Mouse (Mus musculus): ENCODE data around the gene Capn11.
"Not testable (repeated sequence)": the region's sequence is repeated elsewhere in the genome, so short reads cannot be mapped to it uniquely, and the experiment has no call there.

Capn11 gene

DNA sequence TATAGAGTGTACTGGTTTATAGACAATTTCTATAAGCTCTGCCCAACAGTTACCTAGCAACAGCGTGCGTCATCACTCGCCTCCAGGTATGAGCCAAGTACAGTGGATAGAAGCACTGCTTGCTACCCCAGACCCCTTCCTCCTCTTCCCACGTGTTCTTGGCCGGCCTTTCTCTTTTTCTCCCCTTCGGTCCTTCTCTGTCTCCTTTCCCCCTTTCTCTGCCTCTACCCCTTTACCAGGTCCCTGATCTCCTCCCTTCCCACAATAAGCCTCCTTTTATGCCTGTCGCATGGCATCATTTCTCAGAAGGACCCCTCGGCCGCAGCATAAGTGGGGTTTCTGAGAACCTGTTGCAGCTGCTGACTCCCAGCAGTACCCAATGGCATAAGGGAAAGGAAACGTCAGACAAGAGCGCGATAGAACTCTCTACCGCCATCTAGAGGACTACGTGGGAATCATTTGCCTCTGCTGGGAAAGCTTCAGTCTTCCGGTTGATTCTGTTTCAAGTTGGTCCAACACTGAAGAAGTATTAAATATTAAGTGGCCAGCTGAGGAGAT, 32.5 kb downstream of the Capn11 start:
- peak; percentile 65 for DNase-seq

DNA sequence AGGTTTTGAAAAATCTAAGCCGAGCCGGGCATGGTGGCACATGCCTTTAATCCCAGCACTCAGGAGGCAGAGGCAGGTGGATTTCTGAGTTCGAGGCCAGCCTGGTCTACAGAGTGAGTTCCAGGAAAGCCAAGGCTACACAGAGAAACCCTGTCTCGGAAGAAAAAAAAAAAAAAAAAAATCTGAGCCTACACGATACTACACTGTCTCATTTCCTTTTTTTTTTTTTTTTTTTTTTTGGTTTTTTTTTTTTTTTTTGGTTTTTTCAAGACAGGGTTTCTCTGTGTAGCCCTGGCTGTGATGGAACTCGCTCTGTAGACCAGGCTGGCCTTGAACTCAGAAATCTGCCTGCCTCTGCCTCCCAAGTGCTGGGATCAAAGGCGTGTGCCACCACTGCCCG, 35.7 kb downstream of the Capn11 start:
- DNase-seq: not testable (repeated sequence)

DNA sequence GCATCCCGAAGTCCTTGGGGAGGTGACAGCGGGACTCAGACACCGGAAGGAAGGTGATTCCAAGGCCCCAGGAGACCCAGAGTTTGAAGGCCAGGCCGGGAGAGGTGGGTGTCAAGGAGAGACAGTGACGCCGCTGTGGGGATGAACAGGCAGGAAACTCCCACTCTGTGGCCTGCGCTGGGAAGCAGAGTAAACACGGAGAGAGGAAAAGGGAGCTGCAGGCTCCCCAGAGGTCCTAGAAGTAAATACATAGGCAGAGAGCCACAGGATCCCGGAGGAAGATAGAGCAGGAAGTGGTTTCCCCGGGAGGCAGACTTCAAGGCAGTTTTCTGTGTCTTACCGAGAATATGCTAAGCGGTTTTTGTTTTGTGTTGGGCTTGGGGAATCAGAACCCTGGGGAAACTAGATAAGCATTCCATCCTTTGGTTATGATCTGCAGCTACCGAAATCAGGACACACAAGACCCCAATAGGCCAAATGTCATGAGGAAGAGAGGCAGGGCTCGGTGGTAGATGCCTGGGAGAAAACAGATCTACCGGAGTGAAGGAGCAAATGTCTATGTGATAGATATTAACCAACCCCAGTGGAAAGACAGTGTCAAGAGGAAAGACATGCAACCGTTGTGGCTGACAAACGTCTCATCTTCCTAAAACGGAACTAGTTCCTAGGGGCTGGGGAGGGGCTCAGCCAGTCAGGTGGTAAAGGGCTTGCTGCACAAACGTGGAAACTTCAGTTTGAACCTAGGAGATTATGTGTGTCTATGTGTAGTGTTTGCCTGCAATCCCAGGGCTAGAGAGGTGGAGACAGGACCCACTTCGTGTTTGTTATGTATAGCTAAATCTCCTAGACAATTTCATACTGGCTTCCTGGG, 39.5 kb downstream of the Capn11 start:
- DNase-seq: no peak

DNA sequence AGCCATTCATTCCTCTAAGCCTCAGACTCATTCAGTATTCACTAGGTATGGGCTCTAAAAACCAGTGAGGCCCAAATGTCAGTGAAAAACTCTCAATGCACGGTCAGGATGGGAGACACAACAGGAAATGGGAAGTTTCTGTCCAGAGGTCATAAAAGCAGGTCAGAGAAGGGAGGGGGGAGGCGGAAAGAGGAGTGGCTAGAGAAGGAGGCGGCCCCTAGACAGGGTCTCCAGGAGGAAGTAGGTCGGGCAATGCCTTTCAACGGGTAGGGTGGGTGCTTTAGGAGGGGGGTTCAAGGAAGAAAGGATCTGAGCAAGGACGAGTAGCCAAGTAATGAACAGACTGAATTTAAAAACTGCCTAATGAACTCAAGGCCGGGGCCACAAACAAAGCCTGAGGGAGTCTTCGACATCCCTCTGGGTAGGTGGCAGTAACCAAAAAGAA, 40.2 kb downstream of the Capn11 start:
- DNase-seq: no peak

DNA sequence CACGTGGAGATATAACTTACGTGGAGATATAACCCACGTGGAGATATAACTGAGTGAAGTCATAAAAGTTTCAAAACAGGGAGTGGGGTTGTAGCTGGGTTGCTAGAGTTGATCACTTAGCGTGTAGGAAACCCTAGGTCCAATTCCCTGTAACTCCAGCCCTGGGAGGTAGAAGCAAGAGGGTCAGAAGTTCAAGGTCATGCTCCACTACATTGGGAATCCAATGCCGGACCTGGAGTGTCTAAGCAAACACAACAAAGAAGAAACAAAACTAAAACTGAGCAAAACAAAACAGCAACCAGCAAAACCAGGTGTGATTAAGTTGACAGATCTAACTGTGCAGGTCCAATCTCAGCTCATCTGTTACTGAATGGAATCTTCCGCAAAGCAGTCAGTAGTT, 41.5 kb downstream of the Capn11 start:
- DNase-seq: no peak

DNA sequence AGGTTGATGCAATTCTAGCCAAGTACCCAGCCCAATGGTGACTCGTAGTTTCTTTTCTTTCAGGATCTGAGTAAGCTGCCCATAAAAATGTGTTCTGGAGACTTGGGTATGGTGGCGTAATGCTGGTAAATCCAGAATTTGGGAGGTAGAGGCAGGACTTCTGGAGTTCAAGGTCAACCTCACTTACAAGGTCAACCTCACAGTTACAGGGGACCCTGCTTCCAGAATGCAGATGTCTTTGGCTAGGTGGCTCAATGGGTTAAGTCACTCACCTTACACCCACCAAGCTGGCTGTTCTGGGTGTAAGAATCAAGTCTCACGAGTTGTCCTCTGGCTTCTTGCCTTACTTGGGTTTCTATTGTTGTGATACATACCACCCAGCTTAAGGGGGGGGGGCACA, 42.4 kb downstream of the Capn11 start:
- no peak for DNase-seq

DNA sequence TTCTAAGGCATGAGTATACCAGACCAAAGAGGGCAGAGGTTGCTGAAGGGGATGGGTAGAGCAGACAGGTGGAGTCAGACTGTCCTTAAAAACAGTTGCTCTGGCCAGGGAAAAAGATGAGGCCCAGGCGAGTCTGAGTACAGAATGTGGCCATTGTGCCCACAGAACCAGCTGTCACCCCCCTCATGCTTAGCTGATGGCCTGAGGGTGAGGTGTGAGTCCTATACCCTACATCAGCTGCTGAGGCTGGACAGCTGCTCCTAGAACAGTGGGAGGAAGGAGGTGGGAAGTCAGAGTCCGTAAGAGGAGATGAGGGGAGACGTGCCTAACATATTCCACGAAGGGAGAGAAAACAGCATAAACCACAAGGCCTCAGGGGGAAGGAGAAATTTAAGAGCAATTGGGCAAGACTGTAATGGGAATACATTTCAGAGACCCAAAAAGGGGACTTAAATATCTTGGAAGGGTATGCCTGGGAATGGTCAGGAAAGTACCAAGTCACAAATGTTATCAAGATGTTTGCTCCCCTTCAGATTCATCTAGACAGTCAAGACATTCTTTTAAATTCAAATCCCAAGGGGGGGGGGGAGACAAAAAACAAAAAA, 43.0 kb downstream of the Capn11 start:
- DNase-seq: no peak

DNA sequence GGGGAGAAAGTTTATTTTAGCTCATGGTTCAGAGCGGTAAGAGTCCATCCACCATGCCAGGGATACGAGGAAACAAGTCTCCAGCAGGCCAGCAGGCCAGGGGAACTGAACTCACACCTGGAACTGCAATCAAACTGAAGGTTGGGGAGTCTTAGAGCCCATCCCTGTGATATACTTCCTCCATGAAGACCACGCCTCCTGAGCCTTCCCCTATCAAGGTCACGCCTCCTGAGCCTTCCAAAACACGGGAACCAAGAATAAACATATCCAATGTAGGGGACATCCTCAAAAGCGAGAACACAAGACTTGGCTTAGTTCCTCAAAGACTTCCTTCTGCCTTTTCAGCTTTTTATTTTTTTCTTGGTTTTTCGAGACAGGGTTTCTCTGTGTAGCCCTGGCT, 46.2 kb downstream of the Capn11 start:
- no peak for DNase-seq

DNA sequence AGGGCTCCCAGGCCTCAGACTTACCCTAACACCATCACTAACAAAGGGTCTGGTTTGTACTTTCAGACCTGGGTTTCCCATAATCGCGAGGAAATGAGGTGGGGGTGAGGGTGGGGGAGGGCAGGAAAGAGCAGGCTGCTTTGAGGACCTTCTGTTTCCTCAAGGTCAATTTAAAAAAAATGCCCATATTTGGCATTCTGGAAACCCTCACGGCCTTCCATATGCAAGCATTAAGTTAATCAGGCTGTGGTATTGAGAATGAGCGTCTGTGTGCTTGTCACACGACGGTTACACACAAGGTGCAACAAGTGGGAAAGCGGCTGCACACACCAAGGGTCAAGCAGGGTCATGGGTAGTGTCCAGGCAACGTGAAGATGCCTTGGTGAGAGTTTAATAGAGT, 47.1 kb downstream of the Capn11 start:
- no peak for DNase-seq

DNA sequence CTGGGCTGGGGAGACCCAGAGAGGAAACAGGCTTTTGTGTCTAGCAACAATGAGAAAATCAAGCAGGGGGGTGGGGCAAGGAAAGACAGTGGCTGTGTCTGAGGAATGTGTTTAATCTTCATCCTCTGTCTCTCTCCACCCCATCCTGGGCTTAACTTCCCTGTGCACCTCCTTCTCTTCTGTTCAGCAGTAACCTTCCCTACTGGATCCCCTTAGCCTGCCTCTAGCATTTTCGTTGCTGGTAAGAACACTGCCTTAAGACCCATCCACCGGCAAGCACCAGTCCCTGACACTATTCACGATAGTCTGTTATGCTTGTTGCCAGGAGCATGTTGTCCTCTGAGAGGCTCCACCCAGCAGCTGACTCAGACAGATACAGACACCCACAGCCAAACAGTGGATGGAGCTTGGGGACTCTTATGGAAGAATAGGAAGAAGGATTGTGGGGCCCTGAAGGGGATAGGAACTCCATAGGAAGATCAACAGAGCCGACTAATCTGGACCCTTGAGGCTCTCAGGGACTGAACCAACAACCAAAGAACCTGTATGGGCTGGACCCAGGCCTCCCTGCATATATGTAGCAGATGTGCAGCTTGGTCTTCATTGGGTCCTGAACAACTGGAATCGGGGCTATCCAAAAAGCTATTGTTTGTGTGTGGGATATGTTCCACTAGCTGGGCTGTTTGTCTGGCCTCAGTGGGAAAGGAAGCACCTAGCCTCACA, 48.8 kb downstream of the Capn11 start:
- no peak for DNase-seq

DNA sequence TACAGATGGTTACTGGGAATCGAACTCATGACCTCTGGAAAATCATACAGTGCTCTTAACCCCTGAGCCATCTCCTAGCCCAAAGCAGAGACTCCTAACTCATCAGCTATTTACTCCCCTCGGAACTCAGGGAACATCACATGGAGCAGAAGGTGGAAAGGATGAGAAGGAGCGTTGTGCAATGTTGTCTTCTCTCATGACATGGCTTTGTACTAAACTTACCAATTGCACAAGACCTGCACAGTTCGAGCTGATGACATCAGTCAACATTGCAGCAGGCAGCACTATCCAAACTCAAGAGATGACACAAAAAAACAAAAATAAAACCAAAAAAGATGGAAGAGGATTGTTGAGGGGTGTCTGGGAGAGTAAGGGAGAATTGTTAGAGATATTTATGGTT, 50.7 kb downstream of the Capn11 start:
- no peak for DNase-seq

DNA sequence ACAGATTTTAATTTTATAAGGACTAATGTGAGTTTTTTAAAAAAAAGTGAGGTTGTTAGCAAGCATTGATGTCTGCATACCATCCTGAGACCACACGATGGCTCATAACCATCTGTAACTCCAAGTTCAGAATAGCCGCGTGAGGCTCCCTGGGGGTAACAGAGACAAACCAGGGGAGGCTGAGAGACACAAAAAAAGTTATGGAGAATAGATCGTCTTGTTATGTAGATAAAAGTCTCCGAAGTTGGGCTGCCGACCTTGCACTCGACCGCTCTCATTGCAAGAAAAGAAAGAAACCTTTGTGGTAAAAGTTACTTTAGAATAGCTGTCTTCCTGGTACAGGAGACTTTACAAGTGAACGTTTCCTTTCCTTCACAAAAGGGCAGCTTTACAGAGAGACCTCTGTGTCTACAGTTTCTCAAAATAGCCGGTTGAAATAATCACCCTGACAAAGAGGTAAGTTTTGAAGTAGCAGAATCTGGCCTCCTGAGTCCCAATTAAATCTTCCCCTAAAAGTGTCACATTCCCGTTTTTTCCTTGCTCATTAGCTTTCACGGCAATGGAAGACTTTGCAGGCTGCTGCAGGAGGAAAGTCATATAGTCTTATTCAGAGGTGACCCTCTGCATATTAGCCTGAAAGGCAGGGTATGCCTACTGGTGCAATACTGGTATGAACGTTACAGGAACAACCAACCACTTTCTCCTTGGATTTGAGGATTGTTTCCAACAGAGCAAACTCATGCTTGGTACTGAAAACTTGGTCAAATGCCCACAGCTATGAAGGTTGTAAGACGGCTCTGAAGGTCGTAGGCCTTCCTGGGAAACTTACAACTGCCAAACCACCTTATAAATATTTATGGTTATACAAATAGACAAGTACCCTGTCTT, 51.9 kb downstream of the Capn11 start:
- no peak for DNase-seq

DNA sequence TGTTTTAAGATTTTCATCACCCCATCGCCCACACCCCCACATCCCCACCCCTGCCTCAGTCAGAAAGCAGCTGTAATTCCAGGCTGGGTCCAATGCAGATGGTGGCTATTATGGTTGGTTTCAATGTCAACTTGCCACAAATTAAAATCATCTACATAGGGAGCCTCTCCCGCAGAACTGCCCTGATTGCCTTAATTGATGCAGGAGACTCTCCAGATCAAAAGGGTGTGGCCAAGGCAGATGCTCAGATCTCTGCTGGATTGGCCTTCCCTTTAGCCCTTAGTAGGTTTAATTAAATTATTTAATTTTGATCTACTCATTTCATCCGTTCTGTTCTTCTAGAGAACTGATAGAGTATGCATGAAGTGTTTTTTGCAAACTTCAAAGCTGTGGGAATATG, 56.1 kb downstream of the Capn11 start:
- DNase-seq: no peak

DNA sequence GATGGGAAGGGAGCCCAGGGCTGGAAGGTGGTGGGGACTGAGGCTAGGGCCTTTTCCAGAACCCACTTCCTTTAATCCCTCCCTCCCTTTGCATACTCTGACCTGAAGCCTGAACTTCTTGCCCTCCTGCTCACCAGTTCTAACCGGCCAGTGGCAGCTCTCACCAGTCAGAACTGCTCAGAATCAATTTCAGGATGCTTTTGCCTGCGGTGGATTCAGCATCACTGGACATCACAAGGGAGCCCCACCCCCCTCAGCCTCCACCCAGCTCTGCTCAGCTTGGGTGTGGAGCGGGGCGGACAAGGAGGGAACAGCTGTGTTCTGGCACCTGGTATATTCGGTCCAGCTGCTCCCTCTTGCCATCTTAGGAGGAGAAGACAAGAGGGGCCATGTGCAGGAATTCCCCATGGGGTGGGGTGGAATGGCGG, 57.2 kb downstream of the Capn11 start, which contains the start of gene Mymx:
Gene Mymx, minus strand, starts transcription at position 226 of the 428 bp plus-strand sequence.
- DNase-seq: no peak

DNA sequence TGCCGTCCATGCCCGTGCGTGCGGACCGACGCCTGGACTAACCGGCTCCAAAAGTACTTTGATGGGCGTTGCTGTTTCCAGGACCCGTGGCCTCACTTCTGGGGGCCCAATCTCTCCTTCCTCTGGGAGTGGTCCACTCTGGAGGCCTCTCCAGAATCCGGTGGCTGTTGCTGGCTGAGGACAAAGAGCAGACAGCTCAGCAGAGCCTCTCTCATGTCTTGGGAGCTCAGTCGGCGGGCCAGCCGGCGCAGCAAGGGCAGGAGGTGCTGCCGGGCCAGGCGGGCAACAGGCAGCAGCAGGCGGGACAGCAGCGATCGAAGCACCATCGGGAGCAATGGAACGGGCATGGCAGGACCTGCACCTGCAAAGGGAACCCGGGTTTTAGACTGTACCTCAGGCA, 57.8 kb downstream of the Capn11 start:
- no peak for DNase-seq

DNA sequence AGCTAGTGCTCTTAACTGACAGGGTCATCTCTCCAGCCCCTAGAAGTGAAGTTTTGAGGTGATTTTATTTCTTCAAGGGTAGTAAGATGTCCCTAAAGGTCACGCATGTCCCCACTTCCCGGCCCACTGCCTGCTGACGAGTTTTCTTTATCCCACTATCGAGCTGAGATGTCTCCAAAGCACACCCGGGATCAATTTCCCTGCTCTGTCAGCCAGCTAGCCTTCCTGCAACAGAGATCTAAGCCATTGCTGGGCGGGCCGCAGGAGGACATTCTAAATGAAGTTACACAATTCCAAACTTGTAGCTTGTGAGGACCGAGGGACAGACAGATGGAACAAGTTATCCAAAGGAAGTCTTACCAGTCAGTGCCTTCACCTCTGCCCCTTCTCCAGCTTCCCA, 58.9 kb downstream of the Capn11 start:
- no peak for DNase-seq

DNA sequence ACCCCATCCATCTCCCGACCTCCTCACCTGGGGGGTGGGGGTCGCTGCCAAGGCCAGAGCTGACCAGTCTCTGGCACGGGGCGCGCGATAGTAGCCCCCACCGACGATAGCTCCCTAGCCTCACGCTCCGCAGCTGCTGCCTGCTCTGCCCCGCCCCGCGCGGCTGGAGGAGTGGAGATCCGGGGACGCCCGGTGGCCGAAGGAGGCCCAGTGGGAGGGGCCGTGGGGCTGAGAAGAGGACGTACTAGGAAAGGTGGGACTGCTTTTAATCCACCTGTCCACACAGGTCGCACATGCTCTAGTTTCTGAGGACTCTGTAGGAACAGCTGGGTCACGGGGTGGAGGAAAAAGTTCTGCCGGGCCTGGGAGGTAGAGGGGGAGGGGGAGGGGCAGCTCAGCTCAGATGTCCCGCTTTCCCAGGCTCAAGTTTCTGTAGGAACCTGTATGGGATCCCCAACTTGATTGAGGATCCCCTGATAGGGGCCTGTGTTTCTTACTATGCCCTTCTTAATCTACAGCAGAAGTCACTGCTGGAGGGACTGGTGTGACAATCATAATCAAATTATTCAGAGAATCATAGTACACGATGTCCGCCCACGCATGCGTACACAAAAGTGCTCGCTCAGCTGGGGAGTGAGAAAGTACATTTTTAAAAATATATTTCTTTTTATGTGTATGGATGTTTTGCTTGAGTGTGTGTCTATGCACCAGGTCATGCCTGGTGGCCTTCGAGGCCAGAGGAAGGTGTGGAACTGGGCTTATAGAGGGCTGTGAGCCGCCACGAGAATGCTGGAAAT, 59.5 kb downstream of the Capn11 start, which contains the start of gene Slc29a1:
Gene Slc29a1, minus strand, starts transcription at position 161 of the 797 bp plus-strand sequence.
- DNase-seq: no peak

DNA sequence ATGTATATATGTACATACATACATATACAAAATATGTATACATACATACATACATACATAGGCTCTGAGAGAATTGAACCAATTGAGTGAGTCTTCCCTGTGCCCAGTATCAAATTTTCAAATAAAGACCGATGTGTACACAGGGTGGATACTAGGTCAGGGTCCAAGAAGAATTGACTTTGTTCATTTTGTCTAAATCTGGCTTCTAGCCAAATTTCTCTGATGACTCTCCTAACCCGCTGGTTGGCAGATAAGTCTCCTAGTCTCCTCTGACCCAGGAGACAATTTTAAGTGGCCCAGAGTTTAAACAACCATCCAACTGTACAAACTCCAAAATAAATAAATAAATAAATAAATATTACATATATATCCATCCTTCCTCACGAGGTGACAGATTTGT, 60.2 kb downstream of the Capn11 start:
- no peak for DNase-seq

DNA sequence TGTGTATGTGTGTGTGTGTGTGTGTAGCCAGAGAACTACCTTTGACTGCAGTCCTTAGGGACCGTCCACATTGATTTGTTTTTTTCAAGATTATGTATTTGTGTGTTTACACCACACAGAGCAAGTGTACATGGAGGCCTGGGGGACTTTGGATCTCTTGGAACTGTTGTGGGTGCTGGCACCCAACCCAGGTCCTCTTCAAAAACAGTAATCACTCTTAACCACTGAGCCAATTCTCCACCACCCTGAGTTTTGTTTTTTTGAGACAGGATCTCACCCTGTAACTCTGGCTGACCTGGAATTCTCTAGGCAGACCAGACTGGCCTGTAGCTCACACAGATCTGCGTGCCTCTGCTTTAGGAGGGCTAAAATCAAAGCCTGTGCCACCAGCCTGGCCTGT, 60.7 kb downstream of the Capn11 start:
- DNase-seq: no peak

DNA sequence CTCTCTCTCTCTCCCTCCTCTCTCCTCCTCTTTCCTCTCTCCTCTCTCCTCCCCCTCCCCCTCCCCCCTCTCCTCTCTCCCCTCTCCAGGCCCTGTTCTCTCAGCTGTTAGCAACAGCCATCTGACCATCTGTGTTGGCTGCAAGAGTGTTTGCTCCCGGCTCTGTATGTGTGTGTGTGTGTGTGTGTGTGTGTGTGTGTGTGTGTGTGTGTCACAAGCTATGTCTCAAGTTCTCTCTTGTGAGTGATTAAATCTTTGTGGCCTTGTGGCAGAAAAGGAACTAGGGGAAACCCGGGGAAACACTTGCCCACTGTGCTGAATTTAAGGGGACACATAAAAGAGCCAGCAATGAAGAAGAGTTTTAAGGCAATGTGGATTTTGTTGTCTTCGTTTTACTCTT, 61.3 kb downstream of the Capn11 start:
- no peak for DNase-seq

DNA sequence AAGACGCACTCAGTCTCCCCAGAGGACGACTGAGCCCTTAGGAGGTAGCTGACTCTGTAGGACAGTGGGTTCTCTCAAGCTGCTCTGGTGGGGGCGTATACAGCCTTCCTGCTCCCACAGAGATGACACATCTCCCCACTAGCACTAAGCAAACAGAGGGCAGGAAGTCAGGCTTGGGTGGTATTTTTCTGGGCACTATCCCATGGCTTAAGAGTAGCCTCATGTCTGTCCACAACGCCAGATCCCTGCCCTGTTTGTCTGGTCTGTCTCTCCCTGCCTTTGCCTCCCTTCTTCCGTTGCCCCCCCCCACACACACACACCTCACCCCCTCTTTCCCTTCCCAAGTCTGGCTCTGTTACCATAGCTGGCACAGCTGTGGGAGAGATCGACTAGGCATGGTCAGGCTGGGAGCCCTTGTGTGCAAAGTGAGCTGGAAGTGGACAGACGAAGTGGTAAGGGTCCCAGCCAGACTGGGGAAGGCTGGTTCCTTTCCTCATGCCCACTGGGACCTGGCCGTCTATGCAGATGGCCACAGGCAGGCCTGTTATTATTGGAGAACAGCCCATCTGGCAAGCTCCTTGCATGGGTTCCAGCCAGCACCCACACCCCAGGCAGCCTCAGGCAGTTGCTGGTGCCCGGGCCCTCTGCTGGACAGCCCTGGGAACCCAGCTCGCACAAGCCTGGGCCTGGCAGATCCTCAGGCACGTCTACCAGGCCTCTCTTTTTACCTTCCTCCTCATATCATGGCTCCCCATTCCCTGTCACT, 62.3 kb downstream of the Capn11 start:
- DNase-seq: peak; percentile 43

Measured in right cerebral cortex, postnatal 25 days (tissue).